Mouse (Mus musculus): Measurements from ENCODE around the gene Foxg1.

The Foxg1 gene

GRCm38 (mm10) chr12:49409833-49410232, 27.4 kb downstream of the Foxg1 start:
- DNase-seq (ENCODE audit: low read depth) = no peak

GRCm38 (mm10) chr12:49417963-49418362, 35.5 kb downstream of the Foxg1 start:
- DNase-seq (ENCODE audit: low read depth) = no peak

Measured in c-Kit-positive CD71-negative TER-119-negative erythroid progenitor cells, embryonic 14.5 days (primary cell).